Comparison of ENCODE assay signal across 8 mouse cellular contexts in the genomic region with DNA sequence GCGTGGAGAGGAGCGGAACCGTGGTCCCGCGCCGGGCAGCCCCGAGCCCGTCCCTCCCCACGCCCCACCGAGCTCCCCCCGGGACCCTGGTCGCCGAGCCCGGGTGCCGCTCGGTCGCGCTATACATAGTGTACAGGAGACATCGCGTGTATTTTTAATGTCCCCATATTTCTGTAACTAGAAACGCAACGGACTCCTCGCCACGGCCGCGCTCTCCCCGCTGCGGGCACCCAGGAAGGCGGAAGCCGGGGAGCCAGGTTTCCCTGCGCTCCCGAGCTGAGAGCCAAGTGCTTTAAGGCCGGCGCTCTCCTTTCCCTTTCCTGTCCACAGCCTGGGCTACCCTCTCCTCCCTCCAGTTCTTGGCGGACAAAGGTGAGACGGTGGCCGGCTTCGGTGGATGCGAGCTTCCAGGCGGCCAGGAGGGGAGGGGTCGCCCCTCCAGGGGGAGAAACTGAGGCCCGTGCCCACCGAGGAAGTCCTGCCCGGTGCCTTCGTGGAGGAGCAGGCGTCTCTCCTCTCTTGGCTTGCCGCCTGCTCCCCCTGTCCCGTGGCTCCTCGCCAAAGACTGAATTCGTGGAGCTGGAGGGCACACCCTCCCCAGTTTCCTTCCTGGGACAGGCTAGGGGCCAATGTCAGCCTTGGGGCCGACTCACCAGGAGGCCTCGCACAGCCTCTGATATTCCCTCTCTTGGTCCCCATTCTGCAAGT. TPM values are rescaled to one million over a fixed set of nuclear protein-coding genes. Genes with fewer than 3 reads are reported as not detected.
DNase-seq lines count a peak whose midpoint lies in the region; ATAC-seq and TF ChIP-seq lines count a peak whose summit lies in the region.

No protein-coding gene starts in this region.

- peak overlapping the region; percentile 87 for H3K4me2 ChIP-seq in heart, embryonic 11.5 days
- peak overlapping the region; percentile 72 for H3K4me2 ChIP-seq in lung, postnatal 0 days (replicated peaks; ENCODE audit: low read depth, low read length)
- peak overlapping the region; percentile 67 for H3K4me2 ChIP-seq in stomach, postnatal 0 days (replicated peaks; ENCODE audit: low read depth)

- no peaks in the 10 kb centered on the region for H3K27me3 ChIP-seq in cerebellum, adult 2 months (ENCODE audit: control insufficient read depth, insufficient read depth, low read length)
- peaks cover 54% of the 10 kb centered on the region for H3K27me3 ChIP-seq in heart, embryonic 11.5 days (ENCODE audit: control insufficient read depth, insufficient read depth, low read length)
- H3K27me3 ChIP-seq in lung, postnatal 0 days (replicated peaks; ENCODE audit: insufficient read depth, low read length): 0 out of 2 replicates have a peak, but pooled peaks cover 5% of the 10 kb centered on the region
- no peaks in the 10 kb centered on the region for H3K27me3 ChIP-seq in stomach, postnatal 0 days (ENCODE audit: control insufficient read depth, insufficient read depth, low read length)

- no peak for ATAC-seq in cerebellum, adult (ENCODE audit: insufficient number of reproducible peaks, low FRiP score, low TSS enrichment)
- ATAC-seq in heart, embryonic 11.5 days (replicated peaks; ENCODE audit: insufficient number of reproducible peaks, low FRiP score, low TSS enrichment): no peak; the same call in 1 of the 2 replicates
- ATAC-seq in lung, postnatal 0 days: peak; percentile 51
- ATAC-seq in stomach, postnatal 0 days (ENCODE audit: low FRiP score, low TSS enrichment): no peak
- no peak for ATAC-seq in monocyte, adult 5-6 weeks (replicated peaks; ENCODE audit: insufficient number of reproducible peaks, low FRiP score, low TSS enrichment, poor library complexity, severe bottlenecking)

- no peak overlapping the region for H3K4me3 ChIP-seq in cerebellum, adult 2 months (replicated peaks; ENCODE audit: insufficient read depth, low read depth, low read length)
- peak overlapping the region; percentile 45 for H3K4me3 ChIP-seq in heart, embryonic 11.5 days (ENCODE audit: low read depth, low read length)
- peak overlapping the region; percentile 38 for H3K4me3 ChIP-seq in lung, postnatal 0 days (ENCODE audit: low read depth, low read length)
- H3K4me3 ChIP-seq in stomach, postnatal 0 days (ENCODE audit: low read depth, low read length): peak overlapping the region; percentile 33

- no peak for TF ChIP-seq EP300 in lung, postnatal 0 days (IDR thresholded peaks at IDR 0.05)
- no peak for TF ChIP-seq EP300 in stomach, postnatal 0 days (optimal IDR thresholded peaks at IDR 0.05)

- H3K9ac ChIP-seq in heart, embryonic 11.5 days (ENCODE audit: low read depth, low read length): peak overlapping the region; percentile 62
- H3K9ac ChIP-seq in lung, postnatal 0 days (replicated peaks; ENCODE audit: low read depth): no peak overlapping the region; the same call in 1 of the 2 replicates
- H3K9ac ChIP-seq in stomach, postnatal 0 days (ENCODE audit: low read length): peak overlapping the region; percentile 47; the same call in 1 of the 2 replicates

- DNase-seq in cerebellum, adult 2 months: peak; percentile 49 to 63
- peak; percentile 56 to 60 for DNase-seq in cerebellum, postnatal 10 days
- DNase-seq in kidney, adult 9 months: peak; percentile 43
- peak; percentile 23 for DNase-seq in lung, postnatal 0 days (ENCODE audit: low spot score)
- peak; percentile 35 for DNase-seq in stomach, postnatal 0 days (ENCODE audit: low spot score)

- no peak overlapping the region for H3K27ac ChIP-seq in cerebellum, adult 2 months (ENCODE audit: insufficient read depth, low read length)
- no peak overlapping the region for H3K27ac ChIP-seq in heart, embryonic 11.5 days (ENCODE audit: low read depth, low read length)
- no peak overlapping the region for H3K27ac ChIP-seq in lung, postnatal 0 days (ENCODE audit: low read length)
- no peak overlapping the region for H3K27ac ChIP-seq in stomach, postnatal 0 days (replicated peaks)

- H3K36me3 ChIP-seq in heart, embryonic 11.5 days (ENCODE audit: control insufficient read depth, insufficient read depth, low read length): peaks cover 22% of the 10 kb centered on the region
- H3K36me3 ChIP-seq in lung, postnatal 0 days (ENCODE audit: insufficient read depth, low read length): peaks cover 18% of the 10 kb centered on the region
- H3K36me3 ChIP-seq in stomach, postnatal 0 days (ENCODE audit: control insufficient read depth, insufficient read depth, low read length): peaks cover 23% of the 10 kb centered on the region

- H3K9me3 ChIP-seq in heart, embryonic 11.5 days (replicated peaks; ENCODE audit: control insufficient read depth, low read length): no peaks in the 10 kb centered on the region
- no peaks in the 10 kb centered on the region for H3K9me3 ChIP-seq in lung, postnatal 0 days (ENCODE audit: low read length)
- H3K9me3 ChIP-seq in stomach, postnatal 0 days (ENCODE audit: control insufficient read depth, low read length): no peaks in the 10 kb centered on the region

- TF ChIP-seq POLR2A in cerebellum, adult 2 months (IDR thresholded peaks at IDR 0.05; ENCODE audit: borderline replicate concordance, insufficient read depth, low read length): no peak

- no peak for TF ChIP-seq CTCF in cerebellum, adult 2 months (IDR thresholded peaks at IDR 0.05; ENCODE audit: borderline replicate concordance, insufficient read depth, low read depth, low read length)
- TF ChIP-seq CTCF in lung, postnatal 0 days (IDR thresholded peaks at IDR 0.05): no peak
- TF ChIP-seq CTCF in stomach, postnatal 0 days (IDR thresholded peaks at IDR 0.05; ENCODE audit: low read depth): no peak

- H3K4me1 ChIP-seq in cerebellum, adult 2 months (ENCODE audit: control insufficient read depth, insufficient read depth, low read length): peaks cover 38% of the 10 kb centered on the region
- H3K4me1 ChIP-seq in heart, embryonic 11.5 days (ENCODE audit: control insufficient read depth, insufficient read depth, low read length): peaks cover 15% of the 10 kb centered on the region
- peaks cover 13% of the 10 kb centered on the region; the same call in 1 of the 2 replicates for H3K4me1 ChIP-seq in lung, postnatal 0 days (ENCODE audit: insufficient read depth, low read depth, low read length)
- H3K4me1 ChIP-seq in stomach, postnatal 0 days (replicated peaks; ENCODE audit: control insufficient read depth, insufficient read depth): peaks cover 3% of the 10 kb centered on the region; the same call in 1 of the 2 replicates

- WGBS in cerebellum, adult 2 months: 29% methylated on average over 52 of the region's 52 CpGs
- WGBS in heart, embryonic 11.5 days (ENCODE audit: insufficient replicate concordance): 2% methylated on average over 45 of the region's 52 CpGs
- WGBS in lung, postnatal 0 days: under 1% methylated on average over 48 of the region's 52 CpGs
- under 1% methylated on average over 47 of the region's 52 CpGs for WGBS in stomach, postnatal 0 days

RNA-seq across cellular contexts. Expression of a gene that starts 36.8 kb away (rescaled TPM):
- 54.9 and 56.7 TPM in 2 replicates for polyA plus RNA-seq in cerebellum, adult 2 months (2012; rRNA removed)
- polyA plus RNA-seq in heart, embryonic 11.5 days (2014; fragmentation: Nextera tagmentation; extraction: Ambion mirVana): 36.0 and 39.8 TPM in 2 replicates
- 21.6 and 28.7 TPM in 2 replicates for polyA plus RNA-seq in lung, postnatal 0 days (2015; fragmentation: Nextera tagmentation; extraction: Ambion mirVana)
- polyA plus RNA-seq in stomach, postnatal 0 days (2015; fragmentation: Nextera tagmentation; extraction: Ambion mirVana): 17.3 and 17.9 TPM in 2 replicates
- total RNA-seq in monocyte, adult 5-6 weeks (2017): 25.0 to 47.8 TPM (median 37.3 TPM) in 3 replicates

RNA-seq across cellular contexts. Expression of a gene that starts 37.3 kb away (rescaled TPM):
- polyA plus RNA-seq in cerebellum, adult 2 months (2012; rRNA removed): 386 and 396 TPM in 2 replicates
- 1.0 and 1.6 TPM in 2 replicates for polyA plus RNA-seq in heart, embryonic 11.5 days (2014; fragmentation: Nextera tagmentation; extraction: Ambion mirVana)
- 0.84 and 1.0 TPM in 2 replicates for polyA plus RNA-seq in lung, postnatal 0 days (2015; fragmentation: Nextera tagmentation; extraction: Ambion mirVana)
- polyA plus RNA-seq in stomach, postnatal 0 days (2015; fragmentation: Nextera tagmentation; extraction: Ambion mirVana): 0.12 and 0.21 TPM in 2 replicates
- 0.11 to 1.7 TPM (median 0.29 TPM) in 3 replicates for total RNA-seq in monocyte, adult 5-6 weeks (2017)

RNA-seq across cellular contexts. Expression of a gene that starts 57.3 kb away (rescaled TPM):
- polyA plus RNA-seq in cerebellum, adult 2 months (2012; rRNA removed): 3.3 and 3.7 TPM in 2 replicates
- 0.16 and 0.46 TPM in 2 replicates for polyA plus RNA-seq in heart, embryonic 11.5 days (2014; fragmentation: Nextera tagmentation; extraction: Ambion mirVana)
- polyA plus RNA-seq in lung, postnatal 0 days (2015; fragmentation: Nextera tagmentation; extraction: Ambion mirVana): 4.5 and 5.6 TPM in 2 replicates
- 0.87 and 1.1 TPM in 2 replicates for polyA plus RNA-seq in stomach, postnatal 0 days (2015; fragmentation: Nextera tagmentation; extraction: Ambion mirVana)
- 1.7 to 19.4 TPM (median 15.0 TPM) in 3 replicates for total RNA-seq in monocyte, adult 5-6 weeks (2017)

RNA-seq across cellular contexts. Expression of a gene that starts 57.6 kb away (rescaled TPM):
- 2.1 TPM in 2 replicates for polyA plus RNA-seq in cerebellum, adult 2 months (2012; rRNA removed)
- polyA plus RNA-seq in heart, embryonic 11.5 days (2014; fragmentation: Nextera tagmentation; extraction: Ambion mirVana): 9.6 and 9.7 TPM in 2 replicates
- 57.9 and 77.5 TPM in 2 replicates for polyA plus RNA-seq in lung, postnatal 0 days (2015; fragmentation: Nextera tagmentation; extraction: Ambion mirVana)
- 3.3 and 3.7 TPM in 2 replicates for polyA plus RNA-seq in stomach, postnatal 0 days (2015; fragmentation: Nextera tagmentation; extraction: Ambion mirVana)
- 17.7 to 21.3 TPM (median 20.5 TPM) in 3 replicates for total RNA-seq in monocyte, adult 5-6 weeks (2017)

Comparison
In these comparisons a context has a peak if more than half of its experiments do, and no peak if none do; other contexts are left out.
1. RNA of a gene that starts 37.3 kb away (polyA plus RNA-seq): 386 to 396 TPM in cerebellum, adult 2 months; 1.0 to 1.6 TPM in heart, embryonic 11.5 days, 0.84 to 1.0 TPM in lung, postnatal 0 days and 0.12 to 0.21 TPM in stomach, postnatal 0 days; every median in the first group is over 100 times any median in the second.
2. Peak in every context shown above with its lines, with median percentiles within 50 percentile points of each other: DNase-seq and H3K4me2 ChIP-seq.